Mouse (Mus musculus) liver, embryonic 16.5 days (tissue): Measurements from ENCODE around the gene Art3. TPM values are rescaled to one million over a fixed set of nuclear protein-coding genes. Genes with fewer than 3 reads are reported as not detected.
A peak's percentile ranks its signal among the peaks of the same experiment; 100 is the strongest.

ENCODE experiments used
- ATAC-seq: fragments of 200-750 bp; cut with Nextera tagmentation; 2 replicates; pipeline ENCODE4 v1.8.0; 2017; ENCODE audit warnings: low read depth, mild to moderate bottlenecking, moderate number of reproducible peaks, moderate library complexity
- H3K27ac ChIP-seq: fragments of 300-500 bp; sonication (generic); 2 replicates; pipeline ENCODE4 v1.5.1; 2014; ENCODE audit warnings: mild to moderate bottlenecking, low read length
- H3K27me3 ChIP-seq: fragments of 300-500 bp; sonication (generic); 2 replicates; pipeline ENCODE4 v1.6.1; 2014; ENCODE audit warnings: low read depth, low read length, mixed read lengths; ENCODE audit not compliant: control insufficient read depth, insufficient read depth
- H3K36me3 ChIP-seq: fragments of 300-500 bp; sonication (generic); 2 replicates; pipeline ENCODE4 v1.6.1; 2014; ENCODE audit warnings: mild to moderate bottlenecking; ENCODE audit not compliant: control insufficient read depth, insufficient read depth
- H3K4me1 ChIP-seq: fragments of 300-500 bp; sonication (generic); 2 replicates; pipeline ENCODE4 v1.6.1; 2014; ENCODE audit warnings: low read depth, low read length, mixed read lengths; ENCODE audit not compliant: control insufficient read depth
- H3K4me2 ChIP-seq: fragments of 300-500 bp; sonication (generic); 2 replicates; pipeline ENCODE4 v1.6.1; 2014; ENCODE audit warnings: low read depth, low read length, mixed read lengths
- H3K4me3 ChIP-seq: fragments of 300-500 bp; sonication (generic); 2 replicates; pipeline ENCODE4 v1.5.1; 2014; ENCODE audit warnings: low read depth, mild to moderate bottlenecking, low read length
- H3K9ac ChIP-seq: fragments of 300-500 bp; sonication (generic); 2 replicates; pipeline ENCODE4 v1.6.1; 2014; ENCODE audit warnings: low read depth, low read length
- H3K9me3 ChIP-seq: fragments of 300-500 bp; sonication (generic); replicated peaks from 2 replicates; pipeline ENCODE4 v1.6.1; 2016; ENCODE audit warnings: low read length; ENCODE audit not compliant: control insufficient read depth
- WGBS: fragments of 180-500 bp; shearing (Covaris S2); extraction: QIAGEN DNeasy Blood & Tissue Kit; methylation state at CpG from one replicate; pipeline ENCODE4 v1.1.7; 2014; ENCODE audit not compliant: insufficient replicate concordance; 5-methylcytosine and 5-hydroxymethylcytosine counted together
- polyA plus RNA-seq: library from polyadenylated mRNA; unstranded; fragments of >200 nt; fragmentation: Nextera tagmentation; extraction: Ambion mirVana; gene quantifications from 2 replicates; pipeline ENCODE4 v1.2.1, GENCODE M21; 2015

The Art3 gene
- polyA plus RNA-seq, 1 experiment from 2014 or later: 0.74 TPM

DNA sequence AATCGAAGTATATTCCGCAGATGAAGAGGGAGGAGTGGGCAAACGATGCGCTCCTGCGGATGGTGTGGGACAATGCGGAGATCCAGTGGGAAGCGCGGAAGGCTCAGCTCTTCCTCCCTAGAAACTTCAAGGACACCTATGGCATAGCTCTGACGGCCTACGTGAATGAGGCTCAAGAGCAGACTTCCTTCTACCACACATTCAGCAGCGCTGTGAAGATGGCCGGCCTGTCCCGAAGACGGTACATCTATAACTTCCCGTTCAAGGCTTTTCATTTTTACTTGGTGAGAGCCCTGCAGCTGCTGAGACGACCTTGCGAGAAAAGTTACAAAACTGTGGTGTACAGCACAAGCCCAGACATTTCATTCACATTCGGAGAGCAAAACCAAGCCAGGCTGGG lies 60.9 kb downstream of the Art3 start:
- no peak for ATAC-seq
- WGBS: 37% methylated on average over 18 of the region's 18 CpGs
- Histone ChIP-seq H3K4me1 (peaks cover 26% of the 10 kb centered on the region), H3K27me3 (peaks cover 25% of the 10 kb centered on the region), H3K9me3 (no peaks in the 10 kb centered on the region), H3K9ac (no peak overlapping the region), H3K36me3 (no peaks in the 10 kb centered on the region), H3K4me3 (peak overlapping the region; percentile 42), H3K27ac (no peak overlapping the region), H3K4me2 (peak overlapping the region; percentile 56)

- no peak overlapping the region for H3K4me3 ChIP-seq
- peaks cover 31% of the 10 kb centered on the region for H3K4me1 ChIP-seq
- 22% methylated on average over 10 of the region's 10 CpGs for WGBS
- no peaks in the 10 kb centered on the region for H3K9me3 ChIP-seq
- no peaks in the 10 kb centered on the region for H3K36me3 ChIP-seq
- peaks cover 25% of the 10 kb centered on the region for H3K27me3 ChIP-seq
- no peak overlapping the region for H3K27ac ChIP-seq
- ATAC-seq: 0 out of 2 replicates have a peak, but pooled peaks have one; percentile 25
- no peak overlapping the region for H3K4me2 ChIP-seq
- H3K9ac ChIP-seq: no peak overlapping the region
These were observed 62.2 kb downstream of the Art3 start for GRCm38 (mm10) chr5:92393863-92394262.

DNA sequence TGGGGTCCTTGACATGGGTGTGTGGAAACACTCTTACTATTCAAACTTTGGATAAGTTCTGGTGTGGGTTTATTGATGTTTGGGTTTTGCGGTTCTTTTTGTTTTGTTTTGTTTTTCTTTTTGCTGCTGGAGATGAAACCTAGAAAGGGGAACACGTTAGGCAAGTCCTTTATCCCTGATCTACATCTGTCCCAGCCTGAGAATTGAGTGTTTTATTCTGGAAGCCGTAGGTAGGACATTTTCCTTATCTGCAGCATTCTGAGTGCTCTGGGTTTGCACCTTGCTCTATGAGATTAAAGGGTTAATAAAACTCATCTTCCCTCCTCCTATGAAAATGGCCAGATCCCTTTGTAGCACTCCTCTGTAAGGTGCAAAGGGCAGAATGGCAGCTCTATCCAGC lies 64.1 kb downstream of the Art3 start:
- peaks cover 31% of the 10 kb centered on the region for H3K4me1 ChIP-seq
- no peak overlapping the region; the same call in 1 of the 2 replicates for H3K4me2 ChIP-seq
- peaks cover 19% of the 10 kb centered on the region for H3K27me3 ChIP-seq
- peak overlapping the region; percentile 40; the same call in 1 of the 2 replicates for H3K27ac ChIP-seq
- H3K36me3 ChIP-seq: no peaks in the 10 kb centered on the region
- no peaks in the 10 kb centered on the region for H3K9me3 ChIP-seq
- no peak for ATAC-seq
- WGBS: 38% methylated on average over 3 of the region's 3 CpGs
- no peak overlapping the region; the same call in 1 of the 2 replicates for H3K9ac ChIP-seq
- no peak overlapping the region for H3K4me3 ChIP-seq

- peaks cover 19% of the 10 kb centered on the region for H3K27me3 ChIP-seq
- ATAC-seq: peak; percentile 90
- no peak overlapping the region; the same call in 1 of the 2 replicates for H3K4me2 ChIP-seq
- no peak overlapping the region for H3K4me3 ChIP-seq
- H3K36me3 ChIP-seq: no peaks in the 10 kb centered on the region
- peak overlapping the region; percentile 54; the same call in 1 of the 2 replicates for H3K27ac ChIP-seq
- WGBS: 29% methylated on average over 6 of the region's 6 CpGs
- no peak overlapping the region for H3K9ac ChIP-seq
- peaks cover 31% of the 10 kb centered on the region for H3K4me1 ChIP-seq
- H3K9me3 ChIP-seq: no peaks in the 10 kb centered on the region
These were observed 64.8 kb downstream of the Art3 start for GRCm38 (mm10) chr5:92396476-92396875.

DNA sequence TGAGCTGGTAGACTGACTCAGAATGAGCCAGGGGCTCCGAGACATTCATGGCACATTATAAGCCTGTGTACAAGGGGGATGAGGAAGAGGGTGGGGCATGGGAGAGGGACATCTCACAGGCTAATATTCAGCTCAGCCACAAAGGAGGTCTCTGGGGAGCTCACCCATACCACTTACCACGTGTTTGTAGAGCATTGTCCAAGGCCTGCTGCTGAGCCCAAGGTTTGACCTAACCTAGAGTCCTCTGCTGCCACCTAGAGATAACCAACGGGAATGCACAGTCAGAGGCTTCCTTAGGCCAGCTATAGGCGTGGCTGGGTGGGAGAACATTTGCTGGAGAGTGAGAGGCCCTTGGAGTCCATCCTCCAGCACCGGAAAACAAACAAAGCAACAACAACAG lies 66.5 kb downstream of the Art3 start:
- peak; percentile 57; the same call in 1 of the 2 replicates for ATAC-seq
- Histone ChIP-seq H3K36me3 (no peaks in the 10 kb centered on the region), H3K27me3 (peaks cover 3% of the 10 kb centered on the region; the same call in 1 of the 2 replicates), H3K27ac (no peak overlapping the region), H3K9ac (no peak overlapping the region), H3K4me3 (no peak overlapping the region), H3K4me2 (no peak overlapping the region), H3K4me1 (peaks cover 29% of the 10 kb centered on the region), H3K9me3 (no peaks in the 10 kb centered on the region)
- 19% methylated on average over 5 of the region's 5 CpGs for WGBS

- Histone ChIP-seq H3K4me1 (peaks cover 3% of the 10 kb centered on the region), H3K9ac (no peak overlapping the region), H3K4me2 (no peak overlapping the region), H3K36me3 (no peaks in the 10 kb centered on the region), H3K27me3 (no peaks in the 10 kb centered on the region), H3K9me3 (no peaks in the 10 kb centered on the region), H3K27ac (no peak overlapping the region), H3K4me3 (no peak overlapping the region)
- no peak for ATAC-seq
- 69% methylated on average over 9 of the region's 9 CpGs for WGBS
These were observed 71.2 kb downstream of the Art3 start for GRCm38 (mm10) chr5:92402816-92403215.

GRCm38 (mm10) chr5:92403562-92404399 lies 72.2 kb downstream of the Art3 start:
- no peak overlapping the region for H3K9ac ChIP-seq
- WGBS: 58% methylated on average over 10 of the region's 10 CpGs
- no peak for ATAC-seq
- H3K4me3 ChIP-seq: no peak overlapping the region
- H3K4me2 ChIP-seq: no peak overlapping the region
- H3K27me3 ChIP-seq: no peaks in the 10 kb centered on the region
- H3K4me1 ChIP-seq: no peaks in the 10 kb centered on the region
- no peak overlapping the region for H3K27ac ChIP-seq
- no peaks in the 10 kb centered on the region for H3K9me3 ChIP-seq
- H3K36me3 ChIP-seq: no peaks in the 10 kb centered on the region

GRCm38 (mm10) chr5:92404400-92404678 lies 72.7 kb downstream of the Art3 start:
- Histone ChIP-seq H3K27me3 (no peaks in the 10 kb centered on the region), H3K9ac (no peak overlapping the region), H3K4me1 (no peaks in the 10 kb centered on the region), H3K27ac (no peak overlapping the region), H3K4me2 (no peak overlapping the region), H3K36me3 (no peaks in the 10 kb centered on the region), H3K4me3 (no peak overlapping the region), H3K9me3 (no peaks in the 10 kb centered on the region)
- no peak for ATAC-seq
- 57% methylated on average over 2 of the region's 2 CpGs for WGBS

- Histone ChIP-seq H3K27me3 (no peaks in the 10 kb centered on the region), H3K4me1 (no peaks in the 10 kb centered on the region), H3K9me3 (no peaks in the 10 kb centered on the region), H3K36me3 (no peaks in the 10 kb centered on the region), H3K4me3 (no peak overlapping the region), H3K27ac (no peak overlapping the region), H3K4me2 (no peak overlapping the region), H3K9ac (no peak overlapping the region)
- 68% methylated on average over 9 of the region's 9 CpGs for WGBS
- ATAC-seq: no peak
These were observed 77.9 kb downstream of the Art3 start for GRCm38 (mm10) chr5:92409361-92410155.
